Mouse (Mus musculus): ENCODE results near the gene Rab40b. TPM values are rescaled to one million over a fixed set of nuclear protein-coding genes. Genes with fewer than 3 reads are reported as not detected.
A peak's percentile ranks its signal among the peaks of the same experiment; 100 is the strongest.

Rab40b gene
- 0.94 and 1.2 TPM in 2 replicates for polyA plus RNA-seq (2014; fragmentation: Nextera tagmentation; extraction: Ambion mirVana)

DNA sequence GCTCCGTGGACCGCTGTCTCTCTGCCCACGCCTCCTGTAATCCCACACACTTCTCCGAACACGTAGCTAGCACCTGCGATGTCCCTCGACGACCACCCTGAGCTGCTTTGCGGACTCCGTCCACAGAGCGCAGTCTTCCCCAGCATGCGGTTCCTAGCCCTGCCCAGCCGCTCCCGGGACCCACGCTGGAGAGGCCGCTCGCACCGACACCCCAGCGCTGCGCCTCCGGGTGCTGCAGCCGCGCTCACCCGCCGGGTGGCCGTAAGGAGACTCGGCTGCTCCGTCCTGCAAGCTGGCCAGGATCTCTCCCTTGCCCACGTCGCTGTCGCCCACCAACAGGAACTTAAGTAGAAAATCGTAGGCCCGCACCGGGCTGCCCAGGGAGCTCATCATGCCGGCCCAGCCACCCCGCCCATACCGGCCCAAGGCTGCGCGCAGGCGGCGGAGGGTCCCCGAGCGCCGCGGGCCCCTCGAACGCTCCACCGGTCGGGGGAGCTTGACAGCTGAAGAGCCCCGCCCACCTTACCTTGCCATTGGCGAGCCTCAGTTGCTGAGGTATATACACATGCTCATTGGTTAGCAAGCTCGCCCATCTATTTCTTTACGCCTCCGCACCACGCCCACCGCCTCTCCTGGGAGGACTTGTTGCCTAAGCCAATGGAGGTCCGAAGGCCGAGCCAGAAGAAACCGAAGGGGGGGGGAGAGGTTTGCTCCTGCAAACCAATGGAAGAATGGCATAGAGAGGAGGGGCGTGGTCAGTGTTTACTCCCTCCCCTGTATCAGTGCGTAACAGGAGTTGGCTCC, at the start of gene Rab40b:
Rab40b (minus strand) TSS at position 502 of the 804 bp plus-strand sequence.
- Histone ChIP-seq H3K9ac (ENCODE audit: low read depth, low read length) (peak within 1 kb of the TSS; percentile 47), H3K4me3 (ENCODE audit: low read depth, low read length) (peak within 1 kb of the TSS; percentile 63), H3K9me3 (ENCODE audit: control insufficient read depth, low read length) (no peaks in the 10 kb centered on the region), H3K4me1 (replicated peaks; ENCODE audit: control insufficient read depth, insufficient read depth, low read length) (no peaks in the 10 kb centered on the region; the same call in 1 of the 2 replicates), H3K27me3 (replicated peaks; ENCODE audit: control insufficient read depth, insufficient read depth, low read length) (peaks cover 7% of the 10 kb centered on the region), H3K4me2 (peak within 1 kb of the TSS; percentile 94), H3K27ac (ENCODE audit: low read depth, low read length) (no peak within 1 kb of the TSS), H3K36me3 (ENCODE audit: control insufficient read depth, insufficient read depth, low read length) (no peaks in the 10 kb centered on the region)
- DNase-seq (ENCODE audit: low spot score): peak; percentile 88
- whole genome bisulfite sequencing: 2% methylated on average over 61 of the region's 61 CpGs
- ATAC-seq (replicated peaks; ENCODE audit: low FRiP score): peak; percentile 99

DNA sequence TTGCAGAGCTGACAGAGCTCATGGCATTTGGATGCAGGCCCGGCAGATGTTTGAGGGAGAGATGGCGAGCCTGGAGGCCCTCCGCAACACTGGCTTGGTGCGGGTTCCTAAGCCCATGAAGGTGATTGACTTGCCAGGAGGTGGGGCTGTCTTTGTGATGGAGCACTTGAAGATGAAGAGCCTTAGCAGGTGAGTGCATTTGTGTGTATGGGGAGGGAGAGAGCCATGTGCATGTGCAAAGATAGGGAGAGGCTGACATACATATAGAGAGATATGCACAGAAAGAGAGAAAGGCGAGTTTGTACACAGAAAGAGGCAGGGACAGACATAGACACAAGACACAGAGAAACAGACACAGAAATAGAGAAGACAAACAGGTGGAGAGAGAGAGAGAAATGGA, 49.2 kb upstream of the Rab40b start:
- H3K9ac ChIP-seq (ENCODE audit: low read depth, low read length): no peak overlapping the region
- 69% methylated on average over 5 of the region's 5 CpGs for WGBS
- H3K36me3 ChIP-seq (ENCODE audit: control insufficient read depth, insufficient read depth, low read length): no peaks in the 10 kb centered on the region
- H3K27ac ChIP-seq (ENCODE audit: low read depth, low read length): 0 out of 2 replicates have a peak overlapping the region, but pooled peaks have one; percentile 3
- H3K4me1 ChIP-seq (replicated peaks; ENCODE audit: control insufficient read depth, insufficient read depth, low read length): peaks cover 23% of the 10 kb centered on the region
- peak overlapping the region; percentile 18 for H3K4me2 ChIP-seq
- H3K9me3 ChIP-seq (ENCODE audit: control insufficient read depth, low read length): no peaks in the 10 kb centered on the region
- DNase-seq (ENCODE audit: low spot score): no peak
- ATAC-seq (replicated peaks; ENCODE audit: low FRiP score): peak; percentile 13; the same call in 1 of the 2 replicates
- H3K27me3 ChIP-seq (replicated peaks; ENCODE audit: control insufficient read depth, insufficient read depth, low read length): no peaks in the 10 kb centered on the region
- H3K4me3 ChIP-seq (ENCODE audit: low read depth, low read length): no peak overlapping the region

DNA sequence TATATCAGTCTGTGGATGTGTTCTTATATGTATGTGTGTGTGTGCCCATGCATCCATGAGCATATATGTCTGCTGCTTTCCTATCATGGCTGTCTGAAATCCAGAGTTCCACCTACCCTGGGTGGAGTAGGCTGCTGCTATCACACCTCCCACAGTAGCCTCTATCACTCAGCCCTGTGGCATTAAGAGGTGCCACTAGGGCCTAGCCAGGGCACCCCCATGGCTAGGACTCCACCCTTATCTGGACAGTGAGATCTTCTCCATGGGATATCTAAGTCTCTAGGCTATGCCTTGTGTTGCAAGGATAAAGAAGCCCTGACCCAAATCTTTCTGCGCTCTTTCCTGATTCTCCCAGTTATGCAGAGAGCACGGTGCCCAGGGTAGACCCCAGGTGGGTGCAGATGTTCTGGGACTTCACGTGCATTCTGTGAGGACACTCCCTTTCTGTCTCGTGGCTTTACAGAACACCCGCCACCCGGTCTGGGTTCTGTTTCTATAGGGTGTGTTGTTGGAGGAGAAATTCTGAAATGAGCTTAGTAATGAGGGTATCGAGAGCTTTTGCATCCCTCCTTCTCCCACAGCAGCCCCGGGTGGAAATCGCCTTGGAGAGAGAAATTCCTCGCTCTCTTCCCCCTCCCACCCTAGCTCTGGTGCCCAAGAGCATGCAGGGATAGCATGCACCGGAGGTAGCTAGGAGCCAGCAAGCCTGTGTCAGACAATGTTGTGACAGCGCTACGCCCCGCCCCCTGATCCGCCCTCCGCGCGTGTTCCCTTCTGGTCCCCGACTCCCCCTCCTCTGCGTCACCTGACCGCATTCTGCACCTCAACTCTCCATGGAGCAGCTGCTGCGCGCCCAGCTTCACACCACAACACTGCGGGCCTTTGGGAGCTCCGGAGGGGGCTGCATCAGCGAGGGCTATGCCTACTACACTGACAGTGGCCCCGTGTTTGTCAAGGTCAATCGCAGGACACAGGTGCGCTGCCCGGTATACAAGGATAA, 46.4 kb upstream of the Rab40b start, which contains the start of gene Fn3k:
Fn3k (plus strand) TSS at position 758 of the 1,000 bp plus-strand sequence.
- peaks cover 23% of the 10 kb centered on the region for H3K4me1 ChIP-seq (replicated peaks; ENCODE audit: control insufficient read depth, insufficient read depth, low read length)
- H3K9me3 ChIP-seq (ENCODE audit: control insufficient read depth, low read length): no peaks in the 10 kb centered on the region
- DNase-seq (ENCODE audit: low spot score) (peak; percentile 73), ATAC-seq (replicated peaks; ENCODE audit: low FRiP score) (peak; percentile 92)
- 7% methylated on average over 30 of the region's 30 CpGs for WGBS
- peak within 1 kb of the TSS; percentile 69 for H3K4me2 ChIP-seq
- H3K4me3 ChIP-seq (ENCODE audit: low read depth, low read length): peak within 1 kb of the TSS; percentile 44
- no peaks in the 10 kb centered on the region for H3K27me3 ChIP-seq (replicated peaks; ENCODE audit: control insufficient read depth, insufficient read depth, low read length)
- H3K27ac ChIP-seq (ENCODE audit: low read depth, low read length): peak within 1 kb of the TSS; percentile 87
- H3K36me3 ChIP-seq (ENCODE audit: control insufficient read depth, insufficient read depth, low read length): peaks cover 3% of the 10 kb centered on the region; the same call in 1 of the 2 replicates
- peak within 1 kb of the TSS; percentile 52; the same call in 1 of the 2 replicates for H3K9ac ChIP-seq (ENCODE audit: low read depth, low read length)

DNA sequence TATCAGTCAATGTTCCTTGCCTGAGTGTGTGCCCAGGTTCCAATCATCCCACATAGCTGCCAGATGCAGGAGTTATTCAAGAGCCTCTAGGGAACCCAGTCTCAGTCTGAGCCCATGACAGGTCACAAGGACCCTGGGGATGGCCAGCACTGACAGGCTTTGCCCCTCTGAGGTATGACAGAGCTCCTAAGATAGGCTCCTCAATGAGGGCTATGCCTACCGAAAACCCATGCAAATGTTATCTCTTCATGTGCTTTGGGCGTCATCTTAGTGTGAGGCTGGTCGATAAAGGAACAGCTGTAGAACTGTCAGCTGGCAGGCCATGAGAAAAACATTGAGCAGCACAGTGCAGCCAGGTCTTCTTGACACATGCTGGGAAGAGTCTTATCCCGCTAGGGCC, 45.3 kb upstream of the Rab40b start:
- DNase-seq (ENCODE audit: low spot score): no peak
- Histone ChIP-seq H3K4me2 (peak overlapping the region; percentile 69), H3K27ac (ENCODE audit: low read depth, low read length) (peak overlapping the region; percentile 87), H3K4me3 (ENCODE audit: low read depth, low read length) (no peak overlapping the region), H3K27me3 (replicated peaks; ENCODE audit: control insufficient read depth, insufficient read depth, low read length) (no peaks in the 10 kb centered on the region), H3K9me3 (ENCODE audit: control insufficient read depth, low read length) (no peaks in the 10 kb centered on the region), H3K9ac (ENCODE audit: low read depth, low read length) (0 out of 2 replicates have a peak overlapping the region, but pooled peaks have one; percentile 30), H3K36me3 (ENCODE audit: control insufficient read depth, insufficient read depth, low read length) (peaks cover 6% of the 10 kb centered on the region; the same call in 1 of the 2 replicates), H3K4me1 (replicated peaks; ENCODE audit: control insufficient read depth, insufficient read depth, low read length) (peaks cover 23% of the 10 kb centered on the region)
- ATAC-seq (replicated peaks; ENCODE audit: low FRiP score): peak; percentile 87
- 47% methylated on average over 4 of the region's 4 CpGs for WGBS

DNA sequence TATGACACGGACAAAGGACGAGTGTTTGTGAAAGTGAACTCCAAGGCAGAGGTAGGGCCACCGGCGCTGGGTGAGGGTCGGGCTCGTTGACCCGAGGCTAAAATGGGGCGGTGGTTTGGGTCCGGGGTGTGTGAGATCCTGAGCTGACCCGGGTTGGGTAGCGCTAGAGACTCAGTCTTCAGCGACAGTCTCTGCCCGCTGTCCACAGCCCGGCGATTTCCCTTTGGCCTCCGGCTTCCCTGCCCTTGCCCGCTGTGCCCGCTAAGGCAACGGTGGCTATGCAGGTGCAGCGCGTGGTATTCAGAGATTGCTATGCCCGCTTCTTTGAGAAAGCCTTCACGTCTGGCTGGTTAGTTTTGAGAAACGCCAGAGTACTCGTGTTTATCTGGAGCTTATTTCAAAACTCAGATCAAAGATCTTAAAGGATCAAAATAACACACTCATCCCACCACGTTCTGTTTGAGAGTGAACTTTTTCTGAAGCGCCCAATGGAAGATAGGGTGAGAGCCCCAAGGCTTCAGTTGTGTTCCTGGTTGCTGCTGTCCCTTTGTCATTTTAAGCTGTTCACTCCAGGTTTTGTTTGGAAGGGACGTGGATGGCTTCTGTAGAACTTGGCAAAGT, 33.6 kb upstream of the Rab40b start:
- H3K4me2 ChIP-seq: peak overlapping the region; percentile 91
- H3K4me3 ChIP-seq (ENCODE audit: low read depth, low read length): peak overlapping the region; percentile 85
- no peaks in the 10 kb centered on the region for H3K36me3 ChIP-seq (ENCODE audit: control insufficient read depth, insufficient read depth, low read length)
- no peaks in the 10 kb centered on the region for H3K9me3 ChIP-seq (ENCODE audit: control insufficient read depth, low read length)
- DNase-seq (ENCODE audit: low spot score) (no peak), ATAC-seq (replicated peaks; ENCODE audit: low FRiP score) (peak; percentile 63)
- no peaks in the 10 kb centered on the region for H3K27me3 ChIP-seq (replicated peaks; ENCODE audit: control insufficient read depth, insufficient read depth, low read length)
- peak overlapping the region; percentile 43; the same call in 1 of the 2 replicates for H3K27ac ChIP-seq (ENCODE audit: low read depth, low read length)
- WGBS: under 1% methylated on average over 28 of the region's 28 CpGs
- peaks cover 12% of the 10 kb centered on the region for H3K4me1 ChIP-seq (replicated peaks; ENCODE audit: control insufficient read depth, insufficient read depth, low read length)
- peak overlapping the region; percentile 82 for H3K9ac ChIP-seq (ENCODE audit: low read depth, low read length)

DNA sequence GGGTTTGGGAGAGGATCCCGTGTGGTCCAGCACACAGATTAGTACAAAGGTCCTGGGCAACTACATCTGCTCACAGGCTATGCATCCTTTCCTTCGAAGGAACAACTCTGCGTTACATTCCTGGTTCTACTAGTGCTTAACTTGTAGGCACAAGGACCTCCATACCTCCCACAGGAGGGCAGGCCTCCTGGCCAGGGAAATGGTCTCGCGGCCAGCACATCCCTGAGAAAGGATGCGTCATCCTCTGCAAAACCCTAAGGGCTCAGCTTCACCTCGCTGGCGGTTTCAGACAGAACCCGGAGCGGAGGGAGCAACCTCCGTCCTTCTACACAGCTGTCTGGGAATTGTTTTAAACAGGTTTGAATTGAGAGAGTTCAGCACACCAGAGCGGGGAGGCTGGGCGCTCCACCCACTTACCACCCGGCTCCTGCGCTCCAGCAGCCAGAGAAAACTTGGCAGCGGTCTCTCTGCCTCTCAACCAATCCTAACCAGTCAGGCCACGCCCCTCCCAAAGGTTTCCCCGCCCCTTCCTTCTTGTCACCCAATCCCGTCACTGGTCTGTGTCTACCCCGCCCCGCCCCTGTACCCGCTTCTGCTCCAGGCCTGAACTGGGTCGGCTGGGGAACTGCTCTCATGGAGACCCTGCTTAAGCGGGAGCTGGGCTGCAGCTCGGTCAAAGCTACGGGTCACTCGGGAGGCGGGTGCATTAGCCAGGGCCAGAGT, 32.9 kb upstream of the Rab40b start, which contains the start of gene Fn3krp:
Fn3krp (plus strand) TSS at position 572 of the 723 bp plus-strand sequence.
- H3K4me3 ChIP-seq (ENCODE audit: low read depth, low read length): peak within 1 kb of the TSS; percentile 85
- no peaks in the 10 kb centered on the region for H3K27me3 ChIP-seq (replicated peaks; ENCODE audit: control insufficient read depth, insufficient read depth, low read length)
- H3K4me2 ChIP-seq: peak within 1 kb of the TSS; percentile 91
- WGBS: 2% methylated on average over 28 of the region's 28 CpGs
- H3K36me3 ChIP-seq (ENCODE audit: control insufficient read depth, insufficient read depth, low read length): no peaks in the 10 kb centered on the region
- peaks cover 12% of the 10 kb centered on the region for H3K4me1 ChIP-seq (replicated peaks; ENCODE audit: control insufficient read depth, insufficient read depth, low read length)
- peak within 1 kb of the TSS; percentile 79 for H3K27ac ChIP-seq (ENCODE audit: low read depth, low read length)
- DNase-seq (ENCODE audit: low spot score) (peak; percentile 99), ATAC-seq (replicated peaks; ENCODE audit: low FRiP score) (peak; percentile 99)
- no peaks in the 10 kb centered on the region for H3K9me3 ChIP-seq (ENCODE audit: control insufficient read depth, low read length)
- H3K9ac ChIP-seq (ENCODE audit: low read depth, low read length): peak within 1 kb of the TSS; percentile 82

DNA sequence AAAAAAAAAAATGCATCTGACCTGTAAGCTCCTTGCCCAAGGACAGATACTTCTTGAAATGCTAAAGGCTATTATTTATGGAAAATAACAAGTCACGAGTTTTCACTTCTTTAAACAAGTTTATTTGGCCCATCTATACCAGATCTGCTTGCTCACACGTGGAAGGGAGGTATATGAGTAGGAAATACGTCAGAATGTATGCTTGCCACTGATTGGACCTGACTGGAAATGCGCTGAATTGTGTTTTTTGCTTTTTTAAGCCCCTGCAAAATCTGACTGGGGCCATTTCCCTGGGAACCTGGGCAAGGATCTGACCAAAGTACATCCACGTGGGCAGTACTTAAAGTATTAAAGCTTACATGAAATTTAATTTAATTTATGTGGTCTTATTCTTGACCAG, 32.3 kb upstream of the Rab40b start:
- Histone ChIP-seq H3K9ac (ENCODE audit: low read depth, low read length) (peak overlapping the region; percentile 66), H3K9me3 (ENCODE audit: control insufficient read depth, low read length) (no peaks in the 10 kb centered on the region), H3K4me1 (replicated peaks; ENCODE audit: control insufficient read depth, insufficient read depth, low read length) (peaks cover 12% of the 10 kb centered on the region), H3K27ac (ENCODE audit: low read depth, low read length) (peak overlapping the region; percentile 79), H3K27me3 (replicated peaks; ENCODE audit: control insufficient read depth, insufficient read depth, low read length) (no peaks in the 10 kb centered on the region), H3K36me3 (ENCODE audit: control insufficient read depth, insufficient read depth, low read length) (no peaks in the 10 kb centered on the region), H3K4me2 (peak overlapping the region; percentile 91), H3K4me3 (ENCODE audit: low read depth, low read length) (peak overlapping the region; percentile 85; the same call in 1 of the 2 replicates)
- no peak for DNase-seq (ENCODE audit: low spot score)
- no peak for ATAC-seq (replicated peaks; ENCODE audit: low FRiP score)
- 51% methylated on average over 5 of the region's 5 CpGs for WGBS

Data from liver, embryonic 11.5 days (tissue).